In genomic region chr7:143341301-143341980, GRCm38 (mm10) we compare ENCODE assay signal across 17 mouse cellular contexts.
DNase-seq lines count a peak whose midpoint lies in the region; ATAC-seq lines count a peak whose summit lies in the region.
"Had no signal": no experiment of that assay in that cellular context is flagged by ENCODE, and none has a peak within 500 bp of the region (broad histone marks: within the 10 kb centered on the region; RNA-seq: fewer than 3 reads in every experiment).

No protein-coding gene starts in this region.

- peaks cover 33% of the 10 kb centered on the region for H3K4me1 ChIP-seq in heart, embryonic 12.5 days (replicated peaks)
- H3K4me1 ChIP-seq in liver, embryonic 12.5 days, result no peaks in the 10 kb centered on the region
- peaks cover 10% of the 10 kb centered on the region for H3K4me1 ChIP-seq in midbrain, embryonic 14.5 days (ENCODE audit: control insufficient read depth, insufficient read depth, low read length)

- intact Hi-C loops in heart, postnatal 36 days (cut with DNase I), result no loop called here

- 46% methylated on average over 3 of the region's 3 CpGs for WGBS in heart, embryonic 12.5 days
- WGBS in liver, embryonic 12.5 days (ENCODE audit: insufficient replicate concordance), result 74% methylated on average over 3 of the region's 3 CpGs
- WGBS in large intestine, adult 2 months, result 47% methylated on average over 3 of the region's 3 CpGs
- 90% methylated on average over 3 of the region's 3 CpGs for WGBS in midbrain, embryonic 14.5 days

- 0 out of 2 replicates have a peak, but pooled peaks cover 5% of the 10 kb centered on the region for H3K27me3 ChIP-seq in heart, embryonic 12.5 days (replicated peaks)
- H3K27me3 ChIP-seq in liver, embryonic 12.5 days (replicated peaks), result 0 out of 2 replicates have a peak, but pooled peaks cover 5% of the 10 kb centered on the region
- no peaks in the 10 kb centered on the region; the same call in 1 of the 2 replicates for H3K27me3 ChIP-seq in midbrain, embryonic 14.5 days (ENCODE audit: control insufficient read depth, insufficient read depth, low read length)

- no peaks in the 10 kb centered on the region for H3K36me3 ChIP-seq in heart, embryonic 12.5 days
- no peaks in the 10 kb centered on the region for H3K36me3 ChIP-seq in liver, embryonic 12.5 days
- no peaks in the 10 kb centered on the region for H3K36me3 ChIP-seq in midbrain, embryonic 14.5 days (ENCODE audit: control insufficient read depth, insufficient read depth, low read length)
- H3K36me3 ChIP-seq: G1E had no signal

- peak overlapping the region; percentile 67 for H3K27ac ChIP-seq in heart, embryonic 12.5 days (ENCODE audit: poor library complexity, severe bottlenecking)
- H3K27ac ChIP-seq in liver, embryonic 12.5 days, result no peak overlapping the region
- H3K27ac ChIP-seq in midbrain, embryonic 14.5 days (replicated peaks; ENCODE audit: low read depth, low read length), result no peak overlapping the region
- H3K27ac ChIP-seq: liver, embryonic 14.5 days had no signal

- no peak overlapping the region for H3K4me3 ChIP-seq in heart, embryonic 12.5 days
- H3K4me3 ChIP-seq in liver, embryonic 12.5 days, result no peak overlapping the region
- H3K4me3 ChIP-seq in midbrain, embryonic 14.5 days (replicated peaks; ENCODE audit: low read depth, low read length), result no peak overlapping the region

- H3K9ac ChIP-seq in heart, embryonic 12.5 days, result no peak overlapping the region
- no peak overlapping the region for H3K9ac ChIP-seq in liver, embryonic 12.5 days
- H3K9ac ChIP-seq in midbrain, embryonic 14.5 days (replicated peaks; ENCODE audit: low read length), result no peak overlapping the region
- H3K9ac ChIP-seq: liver, embryonic 14.5 days had no signal

- no peak overlapping the region for H3K4me2 ChIP-seq in heart, embryonic 12.5 days
- H3K4me2 ChIP-seq in liver, embryonic 12.5 days, result no peak overlapping the region
- no peak overlapping the region for H3K4me2 ChIP-seq in midbrain, embryonic 14.5 days (ENCODE audit: low read length)

- no peak for DNase-seq in heart, postnatal 36 days
- DNase-seq in liver (peak; percentile 20), adipocyte (ENCODE audit: low spot score) (peak; percentile 44)
- DNase-seq in large intestine, adult 2 months (ENCODE audit: low read depth, low spot score), result peak; percentile 28
- DNase-seq in embryo, embryonic 11 days, result no peak
- DNase-seq in midbrain, embryonic 14.5 days, result no peak
- DNase-seq: adrenal gland, postnatal 25 days; B cell, adult 2 months; cerebellum, postnatal 36 days; gastrocnemius, postnatal 10 days; spleen, adult 18-20 months; thymus, adult 18-20 months had no signal

- H3K9me3 ChIP-seq in heart, embryonic 12.5 days (replicated peaks), result 0 out of 2 replicates have a peak, but pooled peaks cover 3% of the 10 kb centered on the region
- H3K9me3 ChIP-seq in liver, embryonic 12.5 days (replicated peaks), result no peaks in the 10 kb centered on the region
- H3K9me3 ChIP-seq in midbrain, embryonic 14.5 days (ENCODE audit: control insufficient read depth, low read length), result peaks cover 5% of the 10 kb centered on the region; the same call in 1 of the 2 replicates
- H3K9me3 ChIP-seq: G1E had no signal

- ATAC-seq in heart, embryonic 12.5 days (ENCODE audit: insufficient number of reproducible peaks, low FRiP score), result peak; percentile 85
- no peak for ATAC-seq in liver, embryonic 12.5 days
- ATAC-seq in midbrain, embryonic 14.5 days (ENCODE audit: low FRiP score, low TSS enrichment), result no peak
- ATAC-seq: midbrain, embryonic 16.5 days had no signal

Comparison
In these comparisons a context has a peak if more than half of its experiments do, and no peak if none do; other contexts are left out.
1. DNase-seq: peak in liver (single experiment), adipocyte (single experiment) and large intestine, adult 2 months (single experiment); none in heart, postnatal 36 days (0 of 2), embryo, embryonic 11 days (single experiment) and midbrain, embryonic 14.5 days (single experiment).